Mouse (Mus musculus) frontal cortex, postnatal 10 days (tissue): ENCODE measurements at regions not wholly inside any gene's neighbourhood (a gene's known extent, or its start where the extent isn't known, plus 50 kb on each side); places are given as distances from the start of the nearest gene placed in this dataset.
"Not testable (repeated sequence)": the region's sequence is repeated elsewhere in the genome, so short reads cannot be mapped to it uniquely, and the experiment has no call there.

ENCODE experiments used
- DNase-seq, 2 experiments: peaks; one replicate each; pipeline ENCODE4 v3.0.0; 2022; ENCODE audit warnings: low spot score in 2 of 2, mixed read lengths in 1 of 2

GRCm38 (mm10) chr10:95773425-95773980, 69.2 kb downstream of the Gm33543 start:
- no peak for DNase-seq

GRCm38 (mm10) chr10:95772811-95773424, 69.8 kb downstream of the Gm33543 start:
- DNase-seq = no peak

GRCm38 (mm10) chr10:95768974-95769373, 73.8 kb downstream of the Gm33543 start:
- DNase-seq = no peak

GRCm38 (mm10) chr10:95767526-95768161, 75.1 kb downstream of the Gm33543 start:
- DNase-seq = no peak

GRCm38 (mm10) chr10:95764129-95764528, 78.6 kb downstream of the Gm33543 start:
- DNase-seq = no peak

- DNase-seq = no peak
Measured at GRCm38 (mm10) chr10:95762632-95763031, 80.1 kb downstream of the Gm33543 start.

GRCm38 (mm10) chr10:95761969-95762368, 80.8 kb downstream of the Gm33543 start:
- DNase-seq = no peak

GRCm38 (mm10) chr10:95760121-95760870, 82.4 kb downstream of the Gm33543 start:
- DNase-seq = no peak

- no peak for DNase-seq
Measured at GRCm38 (mm10) chr10:95758181-95758580, 84.5 kb downstream of the Gm33543 start.

GRCm38 (mm10) chr10:95755429-95755828, 82.2 kb upstream of the Anapc15-ps start:
- DNase-seq = no peak

- no peak for DNase-seq
Measured at GRCm38 (mm10) chr10:95753396-95753905, 80.2 kb upstream of the Anapc15-ps start.

- no peak for DNase-seq
Measured at GRCm38 (mm10) chr10:95748360-95748759, 75.1 kb upstream of the Anapc15-ps start.

GRCm38 (mm10) chr10:95747939-95748338, 74.7 kb upstream of the Anapc15-ps start:
- DNase-seq = no peak

- no peak for DNase-seq
Measured at GRCm38 (mm10) chr10:95745834-95746620, 72.8 kb upstream of the Anapc15-ps start.

- no peak for DNase-seq
Measured at GRCm38 (mm10) chr10:95745254-95745653, 72.0 kb upstream of the Anapc15-ps start.

GRCm38 (mm10) chr10:95743627-95744026, 70.4 kb upstream of the Anapc15-ps start:
- DNase-seq = no peak

- no peak for DNase-seq
Measured at GRCm38 (mm10) chr10:95739421-95739820, 66.2 kb upstream of the Anapc15-ps start.

GRCm38 (mm10) chr10:95736743-95737142, 63.5 kb upstream of the Anapc15-ps start:
- not testable (repeated sequence) for DNase-seq

GRCm38 (mm10) chr10:95731001-95731400, 57.8 kb upstream of the Anapc15-ps start:
- DNase-seq = no peak

GRCm38 (mm10) chr10:95729890-95730289, 56.6 kb upstream of the Anapc15-ps start:
- DNase-seq = no peak

- DNase-seq = peak in 1 of 2 experiments; percentile 48
Measured at GRCm38 (mm10) chr10:95725910-95726309, 52.7 kb upstream of the Anapc15-ps start.
